Mouse (Mus musculus) heart, adult 2 months (tissue): ENCODE measurements around the gene Lgals2.

ENCODE experiments used
- CTCF ChIP-seq: fragments of 200-600 bp; IDR thresholded peaks from 2 replicates; pipeline ENCODE4 v1.8.1; 2022; ENCODE audit warnings: antibody characterized with exemption, mild to moderate bottlenecking, moderate library complexity
- EP300 ChIP-seq: fragments of 200-500 bp; IDR thresholded peaks from 2 replicates; pipeline ENCODE4 v1.6.1; 2011; ENCODE audit warnings: low read depth, low read length, control low read depth; ENCODE audit not compliant: insufficient read depth
- POLR2A ChIP-seq: fragments of 200-500 bp; IDR thresholded peaks from 2 replicates; pipeline ENCODE4 v1.6.1; 2011; ENCODE audit warnings: mild to moderate bottlenecking, low read depth, low read length, control low read depth; ENCODE audit not compliant: insufficient read depth

DNA sequence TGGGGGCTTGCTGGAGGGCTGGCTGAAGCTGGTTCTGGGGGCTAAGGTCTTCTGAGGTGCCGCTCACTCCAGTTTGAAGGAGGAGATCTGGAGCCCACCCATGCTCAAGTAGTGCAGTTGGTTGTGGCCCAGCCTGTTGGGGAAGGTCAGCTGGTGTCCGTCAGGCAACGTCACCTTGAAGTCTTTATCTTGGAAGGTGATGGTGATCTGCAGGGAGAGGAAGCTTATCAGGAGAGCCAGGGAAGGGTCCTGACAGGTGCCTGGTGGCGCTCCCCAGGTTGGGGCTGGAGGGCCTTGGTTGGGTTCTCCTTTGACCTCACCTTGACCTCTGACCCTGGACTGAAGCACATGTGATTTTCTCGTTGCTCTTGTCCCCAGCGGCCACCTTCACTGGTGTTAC lies 4.4 kb downstream of the Lgals2 start:
- TF ChIP-seq POLR2A (0 out of 2 replicates have a peak, but pooled peaks have one; percentile 10), CTCF (no peak), EP300 (no peak)
